Mouse (Mus musculus) fibroblast of lung, adult 2 months (primary cell): ENCODE data around the gene Nexn.
A peak's percentile ranks its signal among the peaks of the same experiment; 100 is the strongest.

ENCODE experiments used
- DNase-seq: peaks from one replicate; pipeline ENCODE4 v3.0.0-alpha.2; 2011; ENCODE audit warnings: low read depth

Nexn gene

GRCm38 (mm10) chr3:152193635-152194097 is 72.5 kb downstream of the Nexn start:
- peak; percentile 86 for DNase-seq

GRCm38 (mm10) chr3:152193177-152193576 is 73.0 kb downstream of the Nexn start:
- no peak for DNase-seq

- no peak for DNase-seq
These were observed 73.8 kb downstream of the Nexn start for GRCm38 (mm10) chr3:152192238-152192931.

GRCm38 (mm10) chr3:152191791-152192237 is 74.3 kb downstream of the Nexn start:
- peak; percentile 76 for DNase-seq

- no peak for DNase-seq
These were observed 75.3 kb downstream of the Nexn start for GRCm38 (mm10) chr3:152190679-152191477.

GRCm38 (mm10) chr3:152189306-152189705 is 76.8 kb downstream of the Nexn start:
- DNase-seq, result no peak
